Mouse (Mus musculus): ENCODE results near the gene 4930447C04Rik.
A peak's percentile ranks its signal among the peaks of the same experiment; 100 is the strongest.

GRCm38 (mm10) chr12:72976718-72977117 lies 36.1 kb upstream of the 4930447C04Rik start:
- no peak for TF ChIP-seq POLR2A (IDR thresholded peaks at IDR 0.05; ENCODE audit: extremely low read depth, insufficient read depth, low read length)
- peak; percentile 91 for TF ChIP-seq CTCF (IDR thresholded peaks at IDR 0.05; ENCODE audit: low read depth, low read length)

Measured in liver, adult 2 months (tissue).